Mouse (Mus musculus): ENCODE measurements around the gene Capn2. TPM values are rescaled to one million over a fixed set of nuclear protein-coding genes. Genes with fewer than 3 reads are reported as not detected.

The Capn2 gene
- polyA plus RNA-seq, 1 experiment: 30.1 TPM

DNA sequence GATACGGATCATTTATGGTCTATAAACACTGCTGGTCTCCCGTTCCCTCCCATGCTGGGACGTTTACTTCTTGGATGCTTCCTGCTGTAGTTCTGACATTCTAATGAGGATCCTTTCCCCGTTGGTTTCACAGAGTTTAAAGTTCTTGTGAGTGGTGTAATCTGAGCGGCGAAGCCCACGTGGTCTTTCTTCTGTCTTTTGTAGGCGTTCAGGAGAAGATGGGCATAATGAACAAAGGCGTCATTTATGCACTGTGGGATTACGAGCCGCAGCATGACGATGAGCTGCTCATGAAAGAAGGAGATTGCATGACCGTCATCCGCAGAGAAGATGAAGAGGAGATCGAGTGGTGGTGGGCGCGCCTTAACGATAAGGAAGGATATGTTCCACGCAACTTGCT, 58.9 kb downstream of the Capn2 start:
- WGBS: 93% methylated on average over 19 of the region's 19 CpGs
- H3K27ac ChIP-seq (ENCODE audit: control insufficient read depth, insufficient read depth, low read depth, low read length, poor library complexity): no peak overlapping the region
- H3K4me1 ChIP-seq (ENCODE audit: control insufficient read depth, insufficient read depth, low read length): peaks cover 2% of the 10 kb centered on the region
- TF ChIP-seq CTCF (IDR thresholded peaks at IDR 0.05; ENCODE audit: control insufficient read depth, insufficient read depth, low read length) (no peak), POLR2A (IDR thresholded peaks at IDR 0.05; ENCODE audit: borderline replicate concordance, control insufficient read depth, low read depth, low read length) (no peak)
- no peak overlapping the region for H3K4me3 ChIP-seq (replicated peaks; ENCODE audit: control insufficient read depth, low read depth, low read length)

DNA sequence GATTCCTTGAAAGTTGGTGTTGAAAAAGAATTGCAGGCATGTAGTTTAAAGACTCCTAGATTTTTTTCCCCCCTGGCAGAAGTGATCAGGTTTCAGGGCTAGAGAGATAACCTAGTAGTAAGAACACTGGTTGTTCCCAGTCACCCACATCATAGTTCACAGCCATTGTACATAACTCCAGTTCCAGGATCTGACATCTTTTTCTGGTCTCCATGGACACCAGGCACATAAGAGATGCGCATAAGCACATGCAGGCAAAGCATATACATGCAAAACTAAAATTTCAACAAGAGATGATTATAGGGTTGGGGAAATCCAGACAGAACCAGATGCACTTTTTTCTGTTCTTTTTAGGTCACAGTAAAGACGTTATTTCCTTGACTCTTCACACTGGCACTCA, 62.3 kb downstream of the Capn2 start:
- WGBS: 85% methylated on average over 2 of the region's 2 CpGs
- Histone ChIP-seq H3K27ac (ENCODE audit: control insufficient read depth, insufficient read depth, low read depth, low read length, poor library complexity) (no peak overlapping the region), H3K4me1 (ENCODE audit: control insufficient read depth, insufficient read depth, low read length) (no peaks in the 10 kb centered on the region; the same call in 1 of the 2 replicates), H3K4me3 (replicated peaks; ENCODE audit: control insufficient read depth, low read depth, low read length) (no peak overlapping the region)
- TF ChIP-seq POLR2A (IDR thresholded peaks at IDR 0.05; ENCODE audit: borderline replicate concordance, control insufficient read depth, low read depth, low read length) (no peak), CTCF (IDR thresholded peaks at IDR 0.05; ENCODE audit: control insufficient read depth, insufficient read depth, low read length) (no peak)

DNA sequence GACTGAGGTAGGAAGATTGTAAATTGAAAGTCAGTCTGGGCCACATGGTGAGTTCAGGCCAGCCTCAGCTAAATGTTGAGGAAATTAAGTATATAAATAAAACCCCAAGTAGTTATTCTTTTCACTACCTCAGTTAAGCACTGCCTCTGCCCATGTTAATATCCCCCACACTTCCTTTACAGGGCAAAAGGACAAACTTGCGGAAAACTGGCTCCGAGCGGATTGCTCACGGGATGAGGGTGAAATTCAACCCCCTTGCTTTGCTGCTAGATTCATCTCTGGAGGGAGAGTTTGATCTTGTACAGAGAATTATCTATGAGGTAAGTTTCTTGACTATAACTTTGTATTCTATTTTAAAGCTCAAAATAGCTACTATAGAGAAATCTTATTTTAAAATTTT, 64.9 kb downstream of the Capn2 start:
- WGBS: 91% methylated on average over 4 of the region's 4 CpGs
- Histone ChIP-seq H3K4me1 (ENCODE audit: control insufficient read depth, insufficient read depth, low read length) (no peaks in the 10 kb centered on the region; the same call in 1 of the 2 replicates), H3K27ac (ENCODE audit: control insufficient read depth, insufficient read depth, low read depth, low read length, poor library complexity) (no peak overlapping the region), H3K4me3 (replicated peaks; ENCODE audit: control insufficient read depth, low read depth, low read length) (no peak overlapping the region)
- TF ChIP-seq CTCF (IDR thresholded peaks at IDR 0.05; ENCODE audit: control insufficient read depth, insufficient read depth, low read length): no peak
- TF ChIP-seq POLR2A (IDR thresholded peaks at IDR 0.05; ENCODE audit: borderline replicate concordance, control insufficient read depth, low read depth, low read length): no peak

DNA sequence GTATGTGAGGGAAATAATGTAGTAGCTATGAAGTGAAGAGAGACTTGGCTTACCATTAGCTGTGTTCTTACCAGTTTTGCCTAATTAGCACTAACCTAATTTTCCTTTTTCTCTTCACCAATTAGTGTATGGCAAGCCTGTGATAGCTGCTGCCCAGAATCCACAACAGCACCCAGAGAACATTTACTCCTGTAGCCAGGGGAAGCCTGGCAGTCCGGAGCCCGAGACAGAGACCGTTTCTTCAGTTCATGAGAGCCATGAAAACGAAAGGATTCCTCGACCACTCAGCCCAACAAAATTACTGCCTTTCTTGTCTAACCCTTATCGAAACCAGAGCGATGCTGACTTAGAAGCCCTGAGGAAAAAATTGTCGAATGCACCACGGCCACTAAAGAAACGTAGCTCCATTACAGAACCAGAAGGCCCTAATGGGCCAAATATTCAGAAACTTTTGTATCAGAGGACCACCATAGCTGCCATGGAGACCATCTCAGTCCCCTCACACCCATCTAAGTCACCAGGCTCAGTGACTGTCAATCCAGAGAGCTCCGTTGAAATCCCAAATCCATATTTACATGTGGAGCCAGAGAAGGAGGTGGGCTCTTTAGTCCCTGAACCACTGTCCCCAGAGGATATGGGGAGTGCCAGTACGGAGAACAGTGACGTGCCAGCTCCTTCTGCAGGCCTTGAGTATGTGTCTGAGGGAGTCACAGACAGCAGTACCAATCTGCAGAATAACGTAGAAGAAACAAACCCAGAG, 69.0 kb downstream of the Capn2 start:
- Histone ChIP-seq H3K4me3 (replicated peaks; ENCODE audit: control insufficient read depth, low read depth, low read length) (no peak overlapping the region), H3K27ac (ENCODE audit: control insufficient read depth, insufficient read depth, low read depth, low read length, poor library complexity) (no peak overlapping the region), H3K4me1 (ENCODE audit: control insufficient read depth, insufficient read depth, low read length) (no peaks in the 10 kb centered on the region)
- 90% methylated on average over 14 of the region's 14 CpGs for WGBS
- TF ChIP-seq CTCF (IDR thresholded peaks at IDR 0.05; ENCODE audit: control insufficient read depth, insufficient read depth, low read length): no peak
- TF ChIP-seq POLR2A (IDR thresholded peaks at IDR 0.05; ENCODE audit: borderline replicate concordance, control insufficient read depth, low read depth, low read length): no peak

DNA sequence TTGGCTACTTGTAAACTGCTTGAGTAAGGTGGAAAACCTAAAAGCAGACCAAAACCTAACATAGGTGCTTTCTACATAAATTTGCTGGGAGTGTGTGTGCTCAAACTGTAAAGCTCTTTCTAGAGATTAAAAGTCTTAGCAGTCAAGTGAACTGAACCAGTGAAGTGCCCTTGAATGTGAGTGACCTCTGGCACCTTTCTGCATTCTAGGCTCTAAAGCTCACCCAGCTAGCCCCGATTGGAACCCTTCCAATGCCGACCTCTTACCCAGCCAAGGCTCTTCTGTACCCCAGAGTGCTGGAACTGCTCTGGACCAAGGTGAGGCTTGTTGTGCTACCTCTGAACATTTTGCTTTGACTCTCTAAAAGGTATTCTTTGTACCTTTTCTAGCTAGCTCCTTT, 73.3 kb downstream of the Capn2 start:
- H3K4me3 ChIP-seq (replicated peaks; ENCODE audit: control insufficient read depth, low read depth, low read length): no peak overlapping the region
- no peak overlapping the region for H3K27ac ChIP-seq (ENCODE audit: control insufficient read depth, insufficient read depth, low read depth, low read length, poor library complexity)
- TF ChIP-seq POLR2A (IDR thresholded peaks at IDR 0.05; ENCODE audit: borderline replicate concordance, control insufficient read depth, low read depth, low read length) (no peak), CTCF (IDR thresholded peaks at IDR 0.05; ENCODE audit: control insufficient read depth, insufficient read depth, low read length) (no peak)
- no peaks in the 10 kb centered on the region for H3K4me1 ChIP-seq (ENCODE audit: control insufficient read depth, insufficient read depth, low read length)
- WGBS: 92% methylated on average over 2 of the region's 2 CpGs

DNA sequence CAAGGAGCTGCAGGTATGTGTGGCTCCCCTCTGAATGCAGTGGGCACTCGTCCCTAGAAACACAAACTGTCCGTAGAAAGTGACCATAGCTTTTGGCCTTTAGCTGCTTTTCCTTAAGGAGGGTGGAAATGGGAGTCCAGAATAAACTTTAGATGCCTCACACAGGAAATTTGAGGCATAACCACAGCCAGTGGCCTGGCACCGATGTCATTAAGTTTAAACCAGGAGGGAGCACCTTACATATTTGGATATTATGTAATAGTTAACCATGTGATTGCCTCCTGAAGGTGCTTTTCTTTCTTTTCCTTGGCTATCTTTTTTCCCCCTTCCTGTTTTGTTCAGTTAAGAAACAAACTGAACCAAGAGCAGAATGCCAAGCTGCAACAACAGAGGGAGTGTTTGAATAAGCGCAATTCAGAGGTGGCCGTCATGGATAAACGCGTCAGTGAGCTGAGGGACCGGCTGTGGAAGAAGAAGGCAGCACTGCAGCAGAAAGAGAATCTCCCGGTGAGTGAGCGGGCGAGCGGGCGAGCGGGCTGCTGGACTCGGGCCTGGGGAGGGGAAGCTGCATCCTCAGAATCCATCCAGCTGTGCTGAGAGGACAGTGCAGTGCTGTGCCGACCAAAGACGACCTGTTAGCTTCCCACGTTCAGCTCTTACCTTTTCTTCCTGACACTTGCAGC, 75.5 kb downstream of the Capn2 start:
- Histone ChIP-seq H3K4me1 (ENCODE audit: control insufficient read depth, insufficient read depth, low read length) (no peaks in the 10 kb centered on the region), H3K4me3 (replicated peaks; ENCODE audit: control insufficient read depth, low read depth, low read length) (no peak overlapping the region), H3K27ac (ENCODE audit: control insufficient read depth, insufficient read depth, low read depth, low read length, poor library complexity) (no peak overlapping the region)
- WGBS: 87% methylated on average over 18 of the region's 18 CpGs
- no peak for TF ChIP-seq POLR2A (IDR thresholded peaks at IDR 0.05; ENCODE audit: borderline replicate concordance, control insufficient read depth, low read depth, low read length)
- TF ChIP-seq CTCF (IDR thresholded peaks at IDR 0.05; ENCODE audit: control insufficient read depth, insufficient read depth, low read length): no peak

DNA sequence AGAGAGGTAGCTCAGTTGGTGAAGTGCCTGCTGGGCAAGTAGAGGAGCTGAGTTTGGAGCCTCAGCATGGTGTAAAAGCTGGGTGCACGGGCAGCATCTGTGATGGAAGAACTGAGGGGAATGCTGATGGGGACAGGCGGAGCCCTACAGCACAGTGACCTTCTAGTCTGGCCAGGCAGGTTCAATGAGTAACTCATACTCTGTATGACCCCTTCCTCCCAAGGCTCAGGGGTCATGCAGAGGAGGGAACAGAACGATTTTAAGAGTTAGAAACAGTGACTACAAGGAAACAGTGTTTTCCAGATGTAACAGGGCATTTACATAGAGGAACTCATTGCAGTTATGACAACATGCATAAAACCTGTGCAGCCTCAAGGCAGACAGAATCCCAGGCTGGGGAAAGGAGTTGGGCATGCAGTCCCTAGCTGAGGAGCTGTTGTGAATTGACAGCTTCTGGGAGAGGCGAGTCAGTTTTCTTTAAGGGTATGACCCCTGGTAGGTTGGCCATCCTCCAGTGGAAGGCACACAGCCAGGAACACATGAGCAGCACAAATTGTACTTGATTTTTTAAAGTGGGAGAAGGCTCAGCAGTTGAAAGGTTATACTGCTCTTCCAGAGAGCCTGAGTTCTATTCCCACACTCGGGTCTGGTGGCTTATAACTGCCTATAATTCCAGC, 77.7 kb downstream of the Capn2 start:
- no peak overlapping the region for H3K27ac ChIP-seq (ENCODE audit: control insufficient read depth, insufficient read depth, low read depth, low read length, poor library complexity)
- WGBS: 71% methylated on average over 5 of the region's 5 CpGs
- TF ChIP-seq CTCF (IDR thresholded peaks at IDR 0.05; ENCODE audit: control insufficient read depth, insufficient read depth, low read length): no peak
- no peak for TF ChIP-seq POLR2A (IDR thresholded peaks at IDR 0.05; ENCODE audit: borderline replicate concordance, control insufficient read depth, low read depth, low read length)
- no peak overlapping the region for H3K4me3 ChIP-seq (replicated peaks; ENCODE audit: control insufficient read depth, low read depth, low read length)
- H3K4me1 ChIP-seq (ENCODE audit: control insufficient read depth, insufficient read depth, low read length): no peaks in the 10 kb centered on the region

DNA sequence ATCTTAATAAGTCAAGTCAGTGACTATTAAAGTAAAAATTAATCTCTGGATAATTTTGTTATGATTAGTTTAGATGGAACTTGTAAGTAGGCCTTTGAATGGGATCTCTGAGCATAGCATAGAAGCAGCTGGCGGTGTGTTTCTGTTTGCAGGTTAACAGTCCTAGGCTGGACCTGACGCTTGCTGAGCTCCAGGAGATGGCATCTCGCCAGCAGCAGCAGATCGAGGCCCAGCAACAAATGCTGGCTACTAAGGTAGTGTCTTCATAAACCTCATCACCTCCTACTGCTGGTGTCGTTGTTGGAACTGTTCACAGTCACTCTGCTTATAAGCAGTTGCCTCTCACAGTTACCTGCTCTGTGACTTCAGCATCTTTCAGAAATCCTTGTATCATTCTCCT, 80.7 kb downstream of the Capn2 start:
- peaks cover 1% of the 10 kb centered on the region; the same call in 1 of the 2 replicates for H3K4me1 ChIP-seq (ENCODE audit: control insufficient read depth, insufficient read depth, low read length)
- no peak overlapping the region for H3K27ac ChIP-seq (ENCODE audit: control insufficient read depth, insufficient read depth, low read depth, low read length, poor library complexity)

More for the DNA sequence above, 80.7 kb downstream of the Capn2 start:
- no peak for TF ChIP-seq POLR2A (IDR thresholded peaks at IDR 0.05; ENCODE audit: borderline replicate concordance, control insufficient read depth, low read depth, low read length)
- no peak for TF ChIP-seq CTCF (IDR thresholded peaks at IDR 0.05; ENCODE audit: control insufficient read depth, insufficient read depth, low read length)
- H3K4me3 ChIP-seq (replicated peaks; ENCODE audit: control insufficient read depth, low read depth, low read length): no peak overlapping the region
- WGBS: 76% methylated on average over 5 of the region's 5 CpGs

Measured in bone marrow, adult 2 months (tissue).